Mouse (Mus musculus): Measurements from ENCODE around the gene Plcl1. TPM values are rescaled to one million over a fixed set of nuclear protein-coding genes. Genes with fewer than 3 reads are reported as not detected.

Plcl1 gene
- polyA plus RNA-seq (2012; rRNA removed), result 0.21 and 0.38 TPM in 2 replicates

- Histone ChIP-seq H3K27ac (ENCODE audit: control insufficient read depth, insufficient read depth, low read depth, low read length) (no peak within 1 kb of the TSS), H3K4me3 (ENCODE audit: control insufficient read depth, low read depth, low read length) (peak within 1 kb of the TSS; percentile 88), H3K36me3 (ENCODE audit: control insufficient read depth, insufficient read depth, low read length) (no peaks in the 10 kb centered on the region), H3K27me3 (ENCODE audit: control insufficient read depth, insufficient read depth, low read length) (no peaks in the 10 kb centered on the region), H3K4me1 (ENCODE audit: control insufficient read depth, insufficient read depth, low read length) (peaks cover 13% of the 10 kb centered on the region)
- no peak for TF ChIP-seq POLR2A (IDR thresholded peaks at IDR 0.05; ENCODE audit: control insufficient read depth, low read depth, low read length)
- no peak for TF ChIP-seq CTCF (IDR thresholded peaks at IDR 0.05; ENCODE audit: control insufficient read depth, insufficient read depth, insufficient replicate concordance, low read depth, low read length)
These were observed at the start of gene Plcl1 for GRCm38 (mm10) chr1:55405272-55406022. Plcl1 (plus strand) TSS chr1:55405921.

GRCm38 (mm10) chr1:55362634-55363033 is 43.1 kb upstream of the Plcl1 start:
- Histone ChIP-seq H3K27ac (ENCODE audit: control insufficient read depth, insufficient read depth, low read depth, low read length) (peak overlapping the region; percentile 100), H3K4me1 (ENCODE audit: control insufficient read depth, insufficient read depth, low read length) (peaks cover 2% of the 10 kb centered on the region; the same call in 1 of the 2 replicates), H3K27me3 (ENCODE audit: control insufficient read depth, insufficient read depth, low read length) (no peaks in the 10 kb centered on the region), H3K4me3 (ENCODE audit: control insufficient read depth, low read depth, low read length) (peak overlapping the region; percentile 96), H3K36me3 (ENCODE audit: control insufficient read depth, insufficient read depth, low read length) (no peaks in the 10 kb centered on the region)
- TF ChIP-seq POLR2A (IDR thresholded peaks at IDR 0.05; ENCODE audit: control insufficient read depth, low read depth, low read length) (peak; percentile 94), CTCF (IDR thresholded peaks at IDR 0.05; ENCODE audit: control insufficient read depth, insufficient read depth, insufficient replicate concordance, low read depth, low read length) (no peak)

- Histone ChIP-seq H3K36me3 (ENCODE audit: control insufficient read depth, insufficient read depth, low read length) (no peaks in the 10 kb centered on the region), H3K27me3 (ENCODE audit: control insufficient read depth, insufficient read depth, low read length) (no peaks in the 10 kb centered on the region), H3K4me3 (ENCODE audit: control insufficient read depth, low read depth, low read length) (peak within 1 kb of the TSS; percentile 96), H3K4me1 (ENCODE audit: control insufficient read depth, insufficient read depth, low read length) (peaks cover 2% of the 10 kb centered on the region; the same call in 1 of the 2 replicates), H3K27ac (ENCODE audit: control insufficient read depth, insufficient read depth, low read depth, low read length) (peak within 1 kb of the TSS; percentile 100)
- TF ChIP-seq POLR2A (IDR thresholded peaks at IDR 0.05; ENCODE audit: control insufficient read depth, low read depth, low read length), result peak; percentile 26; the same call in 1 of the 2 replicates
- TF ChIP-seq CTCF (IDR thresholded peaks at IDR 0.05; ENCODE audit: control insufficient read depth, insufficient read depth, insufficient replicate concordance, low read depth, low read length), result peak; percentile 60; the same call in 1 of the 2 replicates
These were observed 42.6 kb upstream of the Plcl1 start, which contains the start of gene Boll for GRCm38 (mm10) chr1:55363044-55363565. Boll (minus strand) TSS chr1:55363469.

GRCm38 (mm10) chr1:55363586-55363985 is 42.1 kb upstream of the Plcl1 start:
- TF ChIP-seq POLR2A (IDR thresholded peaks at IDR 0.05; ENCODE audit: control insufficient read depth, low read depth, low read length) (peak; percentile 8; the same call in 1 of the 2 replicates), CTCF (IDR thresholded peaks at IDR 0.05; ENCODE audit: control insufficient read depth, insufficient read depth, insufficient replicate concordance, low read depth, low read length) (no peak)
- Histone ChIP-seq H3K4me1 (ENCODE audit: control insufficient read depth, insufficient read depth, low read length) (peaks cover 2% of the 10 kb centered on the region; the same call in 1 of the 2 replicates), H3K27me3 (ENCODE audit: control insufficient read depth, insufficient read depth, low read length) (no peaks in the 10 kb centered on the region), H3K36me3 (ENCODE audit: control insufficient read depth, insufficient read depth, low read length) (no peaks in the 10 kb centered on the region), H3K4me3 (ENCODE audit: control insufficient read depth, low read depth, low read length) (peak overlapping the region; percentile 96), H3K27ac (ENCODE audit: control insufficient read depth, insufficient read depth, low read depth, low read length) (peak overlapping the region; percentile 90)

GRCm38 (mm10) chr1:55372626-55373025 is 33.1 kb upstream of the Plcl1 start:
- Histone ChIP-seq H3K4me3 (ENCODE audit: control insufficient read depth, low read depth, low read length) (no peak overlapping the region), H3K27ac (ENCODE audit: control insufficient read depth, insufficient read depth, low read depth, low read length) (no peak overlapping the region), H3K4me1 (ENCODE audit: control insufficient read depth, insufficient read depth, low read length) (no peaks in the 10 kb centered on the region), H3K36me3 (ENCODE audit: control insufficient read depth, insufficient read depth, low read length) (no peaks in the 10 kb centered on the region), H3K27me3 (ENCODE audit: control insufficient read depth, insufficient read depth, low read length) (no peaks in the 10 kb centered on the region)
- TF ChIP-seq POLR2A (IDR thresholded peaks at IDR 0.05; ENCODE audit: control insufficient read depth, low read depth, low read length) (no peak), CTCF (IDR thresholded peaks at IDR 0.05; ENCODE audit: control insufficient read depth, insufficient read depth, insufficient replicate concordance, low read depth, low read length) (no peak)

GRCm38 (mm10) chr1:55380527-55380926 is 25.2 kb upstream of the Plcl1 start:
- no peaks in the 10 kb centered on the region for H3K36me3 ChIP-seq (ENCODE audit: control insufficient read depth, insufficient read depth, low read length)
- H3K4me1 ChIP-seq (ENCODE audit: control insufficient read depth, insufficient read depth, low read length), result peaks cover 5% of the 10 kb centered on the region
- no peak overlapping the region for H3K27ac ChIP-seq (ENCODE audit: control insufficient read depth, insufficient read depth, low read depth, low read length)
- TF ChIP-seq CTCF (IDR thresholded peaks at IDR 0.05; ENCODE audit: control insufficient read depth, insufficient read depth, insufficient replicate concordance, low read depth, low read length) (no peak), POLR2A (IDR thresholded peaks at IDR 0.05; ENCODE audit: control insufficient read depth, low read depth, low read length) (no peak)
- H3K4me3 ChIP-seq (ENCODE audit: control insufficient read depth, low read depth, low read length), result no peak overlapping the region
- no peaks in the 10 kb centered on the region for H3K27me3 ChIP-seq (ENCODE audit: control insufficient read depth, insufficient read depth, low read length)

GRCm38 (mm10) chr1:55383114-55383773 is 22.5 kb upstream of the Plcl1 start:
- peaks cover 5% of the 10 kb centered on the region for H3K4me1 ChIP-seq (ENCODE audit: control insufficient read depth, insufficient read depth, low read length)
- H3K4me3 ChIP-seq (ENCODE audit: control insufficient read depth, low read depth, low read length), result no peak overlapping the region
- TF ChIP-seq POLR2A (IDR thresholded peaks at IDR 0.05; ENCODE audit: control insufficient read depth, low read depth, low read length) (no peak), CTCF (IDR thresholded peaks at IDR 0.05; ENCODE audit: control insufficient read depth, insufficient read depth, insufficient replicate concordance, low read depth, low read length) (peak; percentile 81; the same call in 1 of the 2 replicates)
- no peaks in the 10 kb centered on the region for H3K36me3 ChIP-seq (ENCODE audit: control insufficient read depth, insufficient read depth, low read length)
- H3K27ac ChIP-seq (ENCODE audit: control insufficient read depth, insufficient read depth, low read depth, low read length), result no peak overlapping the region
- no peaks in the 10 kb centered on the region for H3K27me3 ChIP-seq (ENCODE audit: control insufficient read depth, insufficient read depth, low read length)

All from testis, adult 2 months (tissue).